Mouse (Mus musculus) sigmoid colon, adult 10 weeks (tissue): Measurements from ENCODE around the gene Bzw2. TPM values are rescaled to one million over a fixed set of nuclear protein-coding genes. Genes with fewer than 3 reads are reported as not detected.

Experiments
- polyA plus RNA-seq: library from polyadenylated mRNA; stranded (reverse); fragments of 350-450 nt; fragmentation: Illumina TruSeq; extraction: RNeasy Lipid Tissue Mini Kit (QIAGEN cat#74804); gene quantifications from one replicate; pipeline ENCODE4 v1.2.3, GENCODE M21; 2014; ENCODE audit warnings: low read depth, low replicate concordance

Gene Bzw2
- 62.6 TPM for polyA plus RNA-seq

DNA sequence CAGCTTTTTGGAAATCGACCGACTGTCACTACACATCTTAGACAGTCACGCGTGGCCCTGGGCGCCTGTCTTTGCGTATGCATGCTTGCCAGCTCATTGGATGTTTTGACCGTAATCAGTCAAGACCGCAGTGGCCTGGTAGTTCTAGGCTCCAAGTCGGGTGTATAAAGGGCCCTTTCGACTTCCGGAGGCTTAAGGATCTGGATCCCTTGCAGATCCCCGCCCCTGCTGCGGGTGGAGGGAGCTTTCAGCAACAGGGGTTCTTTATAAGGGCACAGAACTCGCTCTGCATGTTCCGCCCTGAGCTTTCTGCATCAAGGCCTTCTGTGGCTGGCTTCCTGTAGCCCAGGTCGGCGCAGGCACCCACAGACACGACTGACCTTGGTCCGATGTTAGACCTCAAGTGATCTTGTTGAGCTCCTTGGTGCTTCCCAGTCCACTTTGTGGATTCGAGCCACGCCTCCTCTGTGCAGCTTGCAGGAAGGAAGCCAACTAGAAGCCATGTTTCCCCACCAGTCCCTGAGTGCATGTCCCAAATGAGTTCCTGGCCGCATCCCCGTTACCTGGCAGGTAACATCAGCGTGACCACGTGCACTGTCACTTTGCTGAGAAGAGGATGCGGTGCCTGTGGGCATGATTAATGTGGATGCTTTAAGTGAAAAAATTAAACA, at the start of gene Bzw2:
Gene Bzw2, minus strand, starts transcription at position 443 of the 671 bp plus-strand sequence.

GRCm38 (mm10) chr12:36156637-36157303, 1.1 kb downstream of the Bzw2 start, which contains the start of gene Ankmy2:
Ankmy2 (plus strand) TSS chr12:36157114.

DNA sequence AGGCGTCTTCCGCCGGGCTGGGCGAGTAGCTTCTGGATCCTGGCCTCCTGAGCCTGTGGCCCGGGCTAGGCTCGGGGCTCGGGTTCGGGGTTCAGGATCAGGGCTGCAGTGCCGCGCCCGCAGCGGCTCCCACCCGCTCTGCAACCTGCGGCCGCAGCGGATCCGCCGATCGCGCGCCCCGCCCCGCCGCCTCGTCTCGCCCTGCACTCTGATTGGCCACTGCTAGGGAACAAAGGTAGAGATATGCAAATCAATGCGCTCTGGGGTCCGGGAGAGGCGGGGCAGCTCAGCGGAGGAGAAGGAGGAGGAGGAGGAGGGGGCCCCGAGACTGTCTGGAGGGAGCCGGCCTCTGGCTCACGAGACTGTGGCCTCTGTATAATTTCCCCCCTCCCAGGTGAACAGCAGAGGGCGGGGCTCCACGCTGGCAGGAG, 115.5 kb downstream of the Bzw2 start, which contains the start of gene Tspan13:
Gene Tspan13, minus strand, starts transcription at position 153 of the 431 bp plus-strand sequence.

Other genes starting within 250 kb of the Bzw2 start
- gene Agr3, start 232.5 kb downstream of the Bzw2 start, polyA plus RNA-seq = 6.2 TPM
- 2,242 TPM for gene Agr2, start 165.2 kb downstream of the Bzw2 start, polyA plus RNA-seq
- gene Tspan13, start 115.6 kb downstream of the Bzw2 start, polyA plus RNA-seq = 320 TPM
- 53.8 TPM for gene Ankmy2, start 966 bp downstream of the Bzw2 start, polyA plus RNA-seq
- not detected for gene Lrrc72, start 95.3 kb upstream of the Bzw2 start, polyA plus RNA-seq
- 4.7 TPM for gene Sostdc1, start 156.1 kb upstream of the Bzw2 start, polyA plus RNA-seq
- gene Ispd, start 223.4 kb upstream of the Bzw2 start, polyA plus RNA-seq = 6.4 TPM
- not detected for gene D630036H23Rik, start 224.1 kb upstream of the Bzw2 start, polyA plus RNA-seq